Mouse (Mus musculus) C2C12 (cell line): ENCODE data around the gene Prdm11. TPM values are rescaled to one million over a fixed set of nuclear protein-coding genes. Genes with fewer than 3 reads are reported as not detected.

Experiments
- H3K27me3 ChIP-seq: one replicate; pipeline ENCODE4 v1.6.1; 2011; ENCODE audit not compliant: control insufficient read depth, insufficient read depth, insufficient read length
- H3K36me3 ChIP-seq: one replicate; pipeline ENCODE4 v1.6.1; 2011; ENCODE audit not compliant: control insufficient read depth, insufficient read depth
- H3K4me3 ChIP-seq: one replicate; pipeline ENCODE4 v1.5.1; 2011; ENCODE audit warnings: mild to moderate bottlenecking, control low read depth; ENCODE audit not compliant: poor library complexity, insufficient read depth, severe bottlenecking
- H3K79me2 ChIP-seq: one replicate; pipeline ENCODE4 v1.6.1; 2011; ENCODE audit not compliant: control insufficient read depth, insufficient read depth
- H3K79me3 ChIP-seq: one replicate; pipeline ENCODE4 v1.6.1; 2011; ENCODE audit warnings: low read depth, control low read depth
- H3ac ChIP-seq: one replicate; pipeline ENCODE3; 2011; ENCODE audit warnings: low read depth; ENCODE audit not compliant: control insufficient read depth, insufficient read length
- CEBPB ChIP-seq: IDR thresholded peaks from one replicate; pipeline ENCODE4 v1.6.1; 2011; ENCODE audit warnings: low read depth, mild to moderate bottlenecking, control low read depth, moderate library complexity
- CTCF ChIP-seq: IDR thresholded peaks from one replicate; pipeline ENCODE4 v1.5.1; 2011; ENCODE audit not compliant: control insufficient read depth, insufficient read depth, insufficient read length
- FOSL1 ChIP-seq: IDR thresholded peaks from one replicate; pipeline ENCODE4 v1.8.0; 2011; ENCODE audit warnings: mild to moderate bottlenecking, low read length; ENCODE audit not compliant: poor library complexity, insufficient read depth, severe bottlenecking
- MAX ChIP-seq: IDR thresholded peaks from one replicate; pipeline ENCODE4 v1.6.1; 2011; ENCODE audit warnings: mild to moderate bottlenecking, control low read depth
- MYOD1 ChIP-seq: IDR thresholded peaks from one replicate; pipeline ENCODE4 v1.6.1; 2011; ENCODE audit warnings: low read depth; ENCODE audit not compliant: control insufficient read depth, insufficient read length
- MYOG ChIP-seq: IDR thresholded peaks from one replicate; pipeline ENCODE4 v1.6.1; 2011; ENCODE audit not compliant: control insufficient read depth, insufficient read length; ENCODE audit errors: extremely low read depth
- USF1 ChIP-seq: IDR thresholded peaks from one replicate; pipeline ENCODE4 v1.6.1; 2011; ENCODE audit warnings: low read depth, mild to moderate bottlenecking, control low read depth, moderate library complexity
- polyA plus RNA-seq: library from polyadenylated mRNA; unstranded; fragments of >200 nt; fragmentation: generic; extraction: Trizol; gene quantifications from one replicate; pipeline ENCODE4 v1.2.1, GENCODE M21; 2012; ENCODE audit warnings: missing spikeins

The Prdm11 gene
- polyA plus RNA-seq, 1 experiment = 2.7 TPM

- no peak overlapping the region for H3ac ChIP-seq
- H3K79me2 ChIP-seq = no peaks in the 10 kb centered on the region
- TF ChIP-seq CEBPB (no peak), CTCF (no peak), MAX (peak; percentile 76), MYOD1 (no peak), MYOG (no peak)
- H3K36me3 ChIP-seq = no peaks in the 10 kb centered on the region
- no peak overlapping the region for H3K4me3 ChIP-seq
- peaks cover under 1% of the 10 kb centered on the region for H3K27me3 ChIP-seq
- peaks cover 2% of the 10 kb centered on the region for H3K79me3 ChIP-seq
These were observed 1.6 kb upstream of the Prdm11 start for GRCm38 (mm10) chr2:93047491-93048050.

DNA sequence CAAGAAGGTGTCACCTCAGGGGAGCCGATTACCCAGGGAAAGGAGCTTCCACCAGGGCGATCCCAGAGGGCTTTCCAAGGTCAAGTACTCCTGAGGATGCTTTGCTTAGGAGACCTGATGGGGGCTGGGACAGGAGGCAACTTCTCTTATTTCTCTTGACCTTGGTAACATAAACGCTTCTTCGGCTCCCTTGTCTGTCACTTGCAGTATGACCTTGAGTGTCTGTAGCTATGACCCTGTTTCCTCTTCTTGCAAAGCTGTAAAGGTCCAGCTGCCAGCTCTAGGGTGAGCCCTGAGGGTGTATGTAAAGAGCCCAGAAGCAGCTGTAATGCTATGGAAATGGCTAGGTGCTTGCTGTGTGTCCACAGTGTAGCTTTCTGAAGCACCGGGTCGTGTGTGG lies 1.1 kb upstream of the Prdm11 start:
- H3K79me3 ChIP-seq = peaks cover 2% of the 10 kb centered on the region
- H3K4me3 ChIP-seq = no peak overlapping the region
- H3K36me3 ChIP-seq = no peaks in the 10 kb centered on the region
- no peak overlapping the region for H3ac ChIP-seq
- H3K79me2 ChIP-seq = no peaks in the 10 kb centered on the region
- H3K27me3 ChIP-seq = no peaks in the 10 kb centered on the region
- TF ChIP-seq MYOG (no peak), USF1 (no peak), CTCF (no peak), MAX (no peak), CEBPB (no peak), MYOD1 (no peak), FOSL1 (no peak)

GRCm38 (mm10) chr2:93046509-93046835 lies 505 bp upstream of the Prdm11 start:
- no peaks in the 10 kb centered on the region for H3K27me3 ChIP-seq
- peaks cover 2% of the 10 kb centered on the region for H3K79me3 ChIP-seq
- H3ac ChIP-seq = no peak overlapping the region
- peak overlapping the region; percentile 51 for H3K4me3 ChIP-seq
- H3K79me2 ChIP-seq = no peaks in the 10 kb centered on the region
- no peak for TF ChIP-seq MAX
- TF ChIP-seq CTCF = no peak
- no peak for TF ChIP-seq FOSL1
- no peak for TF ChIP-seq MYOD1
- TF ChIP-seq USF1 = no peak
- H3K36me3 ChIP-seq = no peaks in the 10 kb centered on the region

DNA sequence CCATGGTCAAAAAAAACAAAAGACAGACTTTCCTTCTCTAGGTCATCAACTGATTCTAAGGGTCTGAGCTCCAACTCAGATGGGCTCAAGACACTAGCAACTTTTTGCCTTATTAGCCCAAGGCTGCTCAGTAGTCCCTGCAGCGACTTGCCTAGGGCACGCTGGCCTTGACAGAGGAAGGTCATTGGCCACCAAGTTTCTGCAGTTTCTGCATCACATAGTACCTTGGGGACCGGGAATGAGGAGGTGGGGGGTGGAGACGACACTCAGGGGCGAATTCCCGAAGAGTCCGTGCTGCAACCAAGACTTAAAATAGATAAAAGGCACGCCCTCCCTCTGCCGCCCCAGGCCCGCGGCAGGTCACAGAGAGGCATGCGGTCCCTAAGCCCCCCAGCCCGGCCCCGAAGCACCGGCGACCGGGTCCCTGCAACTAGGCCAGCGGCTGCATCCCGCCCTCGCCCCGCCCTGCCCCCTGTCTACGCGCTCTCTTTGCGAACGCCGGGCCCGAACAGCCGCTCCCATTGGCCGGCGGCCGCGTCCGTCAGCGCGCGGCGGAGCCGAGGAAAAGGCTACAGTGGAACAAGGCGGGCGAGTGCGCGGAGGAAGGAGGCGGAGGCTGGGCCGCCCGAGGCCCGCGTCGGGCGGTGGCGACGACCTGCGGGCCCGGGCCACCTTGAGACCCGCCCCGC lies 694 bp downstream of the Prdm11 start:
- peak overlapping the region; percentile 97 for H3ac ChIP-seq
- TF ChIP-seq CTCF (no peak), MYOD1 (no peak), MAX (no peak), FOSL1 (no peak), CEBPB (no peak), USF1 (no peak)
- H3K79me2 ChIP-seq = no peaks in the 10 kb centered on the region
- H3K79me3 ChIP-seq = peaks cover 2% of the 10 kb centered on the region
- no peaks in the 10 kb centered on the region for H3K27me3 ChIP-seq
- H3K36me3 ChIP-seq = no peaks in the 10 kb centered on the region
- peak overlapping the region; percentile 51 for H3K4me3 ChIP-seq

GRCm38 (mm10) chr2:93043449-93044157 lies 2.4 kb downstream of the Prdm11 start:
- Histone ChIP-seq H3K4me3 (no peak overlapping the region), H3K79me3 (peaks cover 2% of the 10 kb centered on the region), H3K79me2 (no peaks in the 10 kb centered on the region), H3K27me3 (no peaks in the 10 kb centered on the region), H3K36me3 (no peaks in the 10 kb centered on the region), H3ac (no peak overlapping the region)
- no peak for TF ChIP-seq USF1
- no peak for TF ChIP-seq MYOD1
- no peak for TF ChIP-seq CTCF
- no peak for TF ChIP-seq CEBPB
- no peak for TF ChIP-seq FOSL1
- no peak for TF ChIP-seq MAX
- TF ChIP-seq MYOG = no peak

DNA sequence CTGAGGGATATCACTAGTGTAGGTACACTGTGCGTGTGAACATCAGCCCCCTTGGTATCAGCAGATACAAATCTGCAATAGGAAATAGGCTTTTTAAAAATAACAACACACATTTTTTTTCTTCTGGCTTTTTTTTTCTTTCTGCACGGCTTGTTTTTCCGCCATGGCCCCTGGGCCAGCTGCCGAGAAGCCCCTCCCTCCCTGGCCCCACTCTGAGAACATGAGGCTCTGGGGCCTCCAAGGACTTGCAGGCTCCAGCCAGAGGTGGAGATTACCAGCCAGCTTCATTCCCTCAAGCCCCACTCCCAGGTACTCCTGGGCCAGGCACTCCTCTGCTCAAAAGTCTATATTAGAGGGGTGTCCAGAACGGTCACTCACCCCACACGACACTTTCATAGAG lies 4.5 kb downstream of the Prdm11 start:
- TF ChIP-seq CTCF (no peak), USF1 (no peak), FOSL1 (no peak), MYOG (no peak), CEBPB (no peak), MYOD1 (no peak)
- H3K79me3 ChIP-seq = peaks cover 2% of the 10 kb centered on the region
- H3K4me3 ChIP-seq = no peak overlapping the region
- no peaks in the 10 kb centered on the region for H3K27me3 ChIP-seq
- no peaks in the 10 kb centered on the region for H3K36me3 ChIP-seq
- H3K79me2 ChIP-seq = no peaks in the 10 kb centered on the region
- no peak overlapping the region for H3ac ChIP-seq
